Mouse (Mus musculus) MEL (cell line): Measurements from ENCODE around the gene Rhof.

Experiments
- CTCF ChIP-seq, 3 experiments: IDR thresholded peaks in 2 of 3; conservative IDR thresholded peaks in 1 of 3; 2 replicates each; pipeline ENCODE4 v1.5.1; 2011 to 2012; ENCODE audit warnings: low read length in 3 of 3, low read depth in 2 of 3, mild to moderate bottlenecking in 2 of 3, improper control_type of control experiment in 1 of 3, inconsistent platforms in 1 of 3, mixed read lengths in 1 of 3, moderate library complexity in 1 of 3; ENCODE audit not compliant: control insufficient read depth in 1 of 3, insufficient read depth in 1 of 3, poor library complexity in 1 of 3, severe bottlenecking in 1 of 3
- EP300 ChIP-seq, 2 experiments: IDR thresholded peaks; 2 replicates each; pipeline ENCODE4 v1.6.1; 2011; ENCODE audit warnings: improper control_type of control experiment in 2 of 2, low read length in 2 of 2, low read depth in 1 of 2, mild to moderate bottlenecking in 1 of 2
- ETS1 ChIP-seq: IDR thresholded peaks from 2 replicates; pipeline ENCODE4 v1.6.1; 2012; ENCODE audit warnings: low read depth, mild to moderate bottlenecking, inconsistent platforms, low read length, improper control_type of control experiment, moderate library complexity
- GATA1 ChIP-seq: IDR thresholded peaks from 2 replicates; pipeline ENCODE4 v1.6.1; 2011; ENCODE audit warnings: low read depth, low read length, improper control_type of control experiment
- KAT2A ChIP-seq: conservative IDR thresholded peaks from 2 replicates; pipeline ENCODE4 v1.6.1; 2012; ENCODE audit warnings: low read depth, low read length, improper control_type of control experiment, inconsistent platforms
- MAFK ChIP-seq: IDR thresholded peaks from 2 replicates; pipeline ENCODE4 v1.6.1; 2011; ENCODE audit warnings: low read depth, mild to moderate bottlenecking, low read length, improper control_type of control experiment, borderline replicate concordance
- MAX ChIP-seq: IDR thresholded peaks from 2 replicates; pipeline ENCODE4 v1.6.1; 2011; ENCODE audit warnings: low read length, improper control_type of control experiment
- MAZ ChIP-seq: IDR thresholded peaks from 2 replicates; pipeline ENCODE4 v1.6.1; 2012; ENCODE audit warnings: low read depth, mild to moderate bottlenecking, inconsistent platforms, low read length, improper control_type of control experiment
- POLR2A ChIP-seq, 2 experiments: IDR thresholded peaks; 2 replicates each; pipeline ENCODE4 v1.6.1; 2011 to 2012; ENCODE audit warnings: low read length in 2 of 2, mild to moderate bottlenecking in 2 of 2, control low read depth in 1 of 2, improper control_type of control experiment in 1 of 2, low read depth in 1 of 2, moderate library complexity in 1 of 2; ENCODE audit not compliant: control insufficient read depth in 1 of 2, insufficient read depth in 1 of 2, poor library complexity in 1 of 2
- POLR2AphosphoS2 ChIP-seq: IDR thresholded peaks from 2 replicates; pipeline ENCODE4 v1.6.1; 2011; ENCODE audit warnings: low read length, improper control_type of control experiment
- POLR2AphosphoS5 ChIP-seq: IDR thresholded peaks from 2 replicates; pipeline ENCODE4 v1.6.1; 2012; ENCODE audit warnings: low read depth, borderline replicate concordance, mild to moderate bottlenecking, inconsistent platforms, low read length, moderate library complexity, mixed read lengths
- TAL1 ChIP-seq: IDR thresholded peaks from 2 replicates; pipeline ENCODE4 v1.6.1; 2012; ENCODE audit warnings: mild to moderate bottlenecking, inconsistent platforms, low read length, moderate library complexity, mixed read lengths
- ZNF384 ChIP-seq: IDR thresholded peaks from 2 replicates; pipeline ENCODE4 v1.6.1; 2012; ENCODE audit warnings: low read depth, mild to moderate bottlenecking, inconsistent platforms, low read length, improper control_type of control experiment

GRCm38 (mm10) chr5:123139722-123140627 is 7.5 kb upstream of the Rhof start:
- TF ChIP-seq ETS1 (no peak), CTCF (IDR thresholded peaks at IDR 0.05 in 2 of 3, conservative IDR thresholded peaks at IDR 0.05 in 1 of 3; ENCODE audit: control insufficient read depth in 1 of 3, insufficient read depth in 1 of 3, low read depth in 2 of 3, low read length in 3 of 3, poor library complexity in 1 of 3, severe bottlenecking in 1 of 3) (no peak), POLR2A (IDR thresholded peaks at IDR 0.05; ENCODE audit: control insufficient read depth in 1 of 2, insufficient read depth in 1 of 2, low read depth in 1 of 2, low read length in 2 of 2, poor library complexity in 1 of 2) (peak in 1 of 2 experiments; percentile 39; a peak in 1 of 4 replicates), TAL1 (no peak), MAZ (no peak), GATA1 (no peak), KAT2A (no peak), POLR2AphosphoS2 (0 out of 2 replicates have a peak, but pooled peaks have one; percentile 9), MAX (no peak), ZNF384 (0 out of 2 replicates have a peak, but pooled peaks have one; percentile 0), POLR2AphosphoS5 (no peak), EP300 (IDR thresholded peaks at IDR 0.05; ENCODE audit: low read depth in 1 of 2, low read length in 2 of 2) (no peak; a peak in 1 of 4 replicates), MAFK (no peak)
